Mouse (Mus musculus) heart, postnatal 0 days (tissue): ENCODE measurements around the gene Plxnb1.

Experiments
- CTCF ChIP-seq: IDR thresholded peaks from 2 replicates; pipeline ENCODE4 v1.5.1; 2016; ENCODE audit warnings: antibody characterized with exemption, control low read depth, low read depth
- EP300 ChIP-seq: IDR thresholded peaks from 2 replicates; pipeline ENCODE4 v1.6.1; 2016; ENCODE audit warnings: antibody characterized with exemption, low read depth

- TF ChIP-seq CTCF (no peak), EP300 (no peak)
Measured at GRCm38 (mm10) chr9:109100307-109100928, 5.2 kb downstream of the Plxnb1 start.
